Mouse (Mus musculus): ENCODE data around the gene Apbb2. TPM values are rescaled to one million over a fixed set of nuclear protein-coding genes. Genes with fewer than 3 reads are reported as not detected.

The Apbb2 gene
- polyA plus RNA-seq, 1 experiment from 2014 or later: 28.2 TPM

DNA sequence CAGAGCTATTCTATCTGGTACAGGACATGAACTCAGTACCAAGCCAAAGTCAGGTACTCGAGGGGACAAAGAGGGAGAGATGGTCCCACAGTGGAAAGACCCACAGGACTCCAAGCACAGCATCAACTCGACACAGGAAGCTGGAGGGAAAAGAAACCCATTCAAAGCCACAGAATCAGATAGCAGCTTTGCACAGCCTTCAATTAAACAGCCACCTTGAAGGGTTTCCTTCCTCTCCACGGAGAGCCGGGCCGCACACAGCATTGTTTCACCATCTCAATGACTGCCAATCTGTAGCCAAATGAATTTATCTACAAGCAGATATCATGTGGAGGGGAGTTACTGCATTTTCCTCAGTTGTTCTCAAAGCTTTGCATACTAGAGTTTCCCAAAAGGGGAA lies 50.6 kb downstream of the Apbb2 start:
- Histone ChIP-seq H3K4me1 (peaks cover 12% of the 10 kb centered on the region), H3K27ac (replicated peaks) (0 out of 2 replicates have a peak overlapping the region, but pooled peaks have one; percentile 9), H3K27me3 (ENCODE audit: low read depth, poor library complexity, severe bottlenecking) (no peaks in the 10 kb centered on the region), H3K4me3 (no peak overlapping the region), H3K9me3 (replicated peaks) (no peaks in the 10 kb centered on the region), H3K36me3 (no peaks in the 10 kb centered on the region)
- 82% methylated on average over 5 of the region's 5 CpGs for WGBS
- no peak for DNase-seq (ENCODE audit: low spot score)

DNA sequence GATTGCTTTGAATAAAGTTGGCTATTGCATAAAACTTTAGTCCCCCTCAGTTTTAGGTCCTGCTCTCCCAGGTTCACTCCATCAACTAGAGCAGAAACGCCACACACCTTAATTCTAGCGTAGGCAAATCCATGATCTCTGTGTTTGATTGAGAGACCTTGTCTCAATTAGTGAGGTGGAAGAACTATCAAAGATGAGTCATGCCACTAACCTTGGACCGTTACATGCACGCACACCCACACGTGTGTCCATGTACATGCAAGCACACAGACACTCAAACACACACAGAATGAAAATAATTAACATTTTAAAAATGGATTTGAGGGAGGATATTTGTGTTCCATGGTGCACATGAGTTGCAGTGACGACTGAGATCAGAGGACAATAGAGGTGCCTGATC lies 51.2 kb downstream of the Apbb2 start:
- H3K4me1 ChIP-seq: peaks cover 9% of the 10 kb centered on the region
- 92% methylated on average over 6 of the region's 6 CpGs for WGBS
- no peaks in the 10 kb centered on the region for H3K27me3 ChIP-seq (ENCODE audit: low read depth, poor library complexity, severe bottlenecking)
- no peak overlapping the region for H3K4me3 ChIP-seq
- no peaks in the 10 kb centered on the region for H3K9me3 ChIP-seq (replicated peaks)
- DNase-seq (ENCODE audit: low spot score): no peak
- no peak overlapping the region for H3K27ac ChIP-seq (replicated peaks)
- H3K36me3 ChIP-seq: no peaks in the 10 kb centered on the region

DNA sequence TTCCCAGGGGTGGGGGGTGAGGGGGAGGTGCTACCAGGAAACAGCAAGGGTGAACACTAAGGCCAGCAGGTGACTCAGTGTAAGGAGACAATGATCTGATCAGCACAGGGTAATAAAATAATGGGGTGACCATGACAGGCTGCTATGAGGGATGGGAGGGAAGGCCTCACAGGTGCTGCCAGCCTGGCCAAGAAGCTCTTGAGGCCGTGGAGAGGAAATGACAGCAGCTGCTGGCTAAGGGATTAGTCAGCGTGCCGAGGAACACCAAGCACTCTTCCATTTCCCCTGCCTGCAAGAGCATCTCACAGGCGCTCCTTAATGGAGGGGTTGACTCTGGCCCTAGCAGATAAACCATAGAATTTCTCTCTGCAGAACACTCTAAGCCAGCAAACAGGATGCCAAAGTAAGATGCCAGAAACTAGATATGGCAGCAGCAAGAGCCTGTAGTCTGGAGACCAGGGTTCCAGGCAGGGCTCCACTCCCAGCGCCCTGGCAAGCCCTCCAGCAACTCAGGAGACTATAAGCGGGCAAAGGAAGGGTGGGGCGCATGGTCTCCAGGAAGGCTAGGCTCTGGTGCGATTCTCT lies 58.9 kb downstream of the Apbb2 start:
- Histone ChIP-seq H3K36me3 (no peaks in the 10 kb centered on the region), H3K4me3 (no peak overlapping the region), H3K27me3 (ENCODE audit: low read depth, poor library complexity, severe bottlenecking) (no peaks in the 10 kb centered on the region), H3K27ac (replicated peaks) (peak overlapping the region; percentile 19; the same call in 1 of the 2 replicates), H3K4me1 (peaks cover 9% of the 10 kb centered on the region), H3K9me3 (replicated peaks) (peaks cover 8% of the 10 kb centered on the region; the same call in 1 of the 2 replicates)
- DNase-seq (ENCODE audit: low spot score): no peak
- 71% methylated on average over 8 of the region's 8 CpGs for WGBS

DNA sequence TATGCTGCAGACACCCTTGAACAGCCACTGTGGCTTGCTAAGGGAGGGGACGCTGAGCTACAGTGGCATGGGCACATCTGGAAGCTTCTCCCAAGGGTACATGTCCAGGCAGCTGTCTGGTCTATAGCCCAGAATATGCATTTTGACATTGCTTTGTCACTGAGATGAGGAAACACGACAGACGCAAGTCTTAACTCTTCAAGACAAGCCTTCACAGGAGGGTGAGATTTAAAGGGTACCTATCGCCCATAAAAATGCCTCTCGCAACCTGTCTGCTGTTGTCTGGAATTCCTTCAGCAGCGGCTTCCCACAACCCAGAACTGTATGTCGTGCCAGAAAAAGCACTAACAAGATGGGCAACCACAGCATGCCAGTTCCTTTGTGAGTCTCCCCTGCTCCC lies 60.5 kb downstream of the Apbb2 start:
- Histone ChIP-seq H3K9me3 (replicated peaks) (peaks cover 8% of the 10 kb centered on the region; the same call in 1 of the 2 replicates), H3K4me3 (no peak overlapping the region), H3K27ac (replicated peaks) (no peak overlapping the region), H3K4me1 (peaks cover 9% of the 10 kb centered on the region), H3K27me3 (ENCODE audit: low read depth, poor library complexity, severe bottlenecking) (no peaks in the 10 kb centered on the region), H3K36me3 (no peaks in the 10 kb centered on the region)
- no peak for DNase-seq (ENCODE audit: low spot score)
- WGBS: 97% methylated on average over 7 of the region's 7 CpGs

DNA sequence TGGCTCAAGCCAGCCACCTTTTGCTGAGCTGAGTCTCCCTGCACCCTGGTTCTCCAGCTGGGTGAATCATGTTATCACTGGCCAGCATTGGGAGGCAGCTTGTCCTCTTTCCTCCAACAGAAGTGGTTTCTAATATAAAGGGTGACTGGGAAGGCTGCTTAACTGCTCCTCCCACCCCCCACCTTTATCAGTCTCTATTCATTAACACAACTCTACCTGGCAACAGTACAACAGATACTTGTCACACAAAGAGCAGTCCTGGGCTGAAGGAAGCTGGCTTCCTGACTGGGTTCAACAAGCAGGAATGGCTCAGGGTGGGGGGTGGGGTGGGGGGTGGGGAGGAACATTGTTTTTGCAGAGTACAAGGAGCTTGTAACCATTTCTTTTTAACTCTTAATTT lies 64.7 kb downstream of the Apbb2 start:
- no peak overlapping the region for H3K27ac ChIP-seq (replicated peaks)
- H3K27me3 ChIP-seq (ENCODE audit: low read depth, poor library complexity, severe bottlenecking): no peaks in the 10 kb centered on the region
- no peaks in the 10 kb centered on the region for H3K36me3 ChIP-seq
- peaks cover 5% of the 10 kb centered on the region for H3K4me1 ChIP-seq
- H3K9me3 ChIP-seq (replicated peaks): peaks cover 9% of the 10 kb centered on the region
- no peak for DNase-seq (ENCODE audit: low spot score)
- no peak overlapping the region for H3K4me3 ChIP-seq

DNA sequence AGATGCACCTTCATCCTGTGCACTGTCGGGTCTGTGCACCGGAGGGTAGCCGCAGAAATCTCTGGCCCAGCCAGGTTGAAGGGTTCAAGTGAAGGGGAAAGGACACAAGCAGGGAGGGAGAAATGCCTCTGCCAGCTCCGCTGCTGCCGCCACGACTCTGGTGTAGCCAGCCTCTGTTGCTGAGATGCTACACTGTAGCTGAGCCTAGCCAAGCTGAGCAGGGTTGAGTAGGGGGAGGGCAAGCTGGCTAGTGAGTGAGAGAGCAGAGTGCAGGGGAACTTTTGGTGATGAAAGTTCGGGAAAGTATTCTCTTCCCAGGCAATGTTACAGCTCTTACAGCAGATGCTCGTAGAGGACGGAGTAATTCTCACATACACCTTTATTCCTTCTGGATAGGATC lies 66.3 kb downstream of the Apbb2 start:
- Histone ChIP-seq H3K27me3 (ENCODE audit: low read depth, poor library complexity, severe bottlenecking) (no peaks in the 10 kb centered on the region), H3K4me3 (no peak overlapping the region), H3K27ac (replicated peaks) (no peak overlapping the region), H3K4me1 (peaks cover 5% of the 10 kb centered on the region), H3K9me3 (replicated peaks) (peaks cover 25% of the 10 kb centered on the region), H3K36me3 (peaks cover 16% of the 10 kb centered on the region; the same call in 1 of the 2 replicates)
- no peak for DNase-seq (ENCODE audit: low spot score)
- 82% methylated on average over 9 of the region's 9 CpGs for WGBS

DNA sequence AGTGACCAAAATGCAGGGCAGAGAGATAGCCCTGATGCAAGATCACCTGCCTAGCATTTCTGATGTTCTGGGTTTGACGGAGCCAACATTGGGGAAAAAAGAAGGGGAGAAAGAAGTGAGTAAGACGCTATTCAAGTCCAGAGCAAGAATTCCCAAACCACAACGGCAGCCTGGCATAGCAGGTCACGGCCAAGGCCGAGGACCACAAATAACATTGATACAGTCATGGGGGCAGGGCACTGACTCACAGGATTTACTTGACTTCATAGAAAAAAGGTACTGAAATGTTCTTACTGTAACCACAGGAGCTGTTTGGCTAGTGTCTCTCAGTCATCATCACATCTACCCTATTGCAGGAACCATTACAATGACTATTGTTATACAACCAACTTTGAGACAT lies 68.3 kb downstream of the Apbb2 start:
- H3K27me3 ChIP-seq (ENCODE audit: low read depth, poor library complexity, severe bottlenecking): no peaks in the 10 kb centered on the region
- WGBS: 94% methylated on average over 5 of the region's 5 CpGs
- H3K4me3 ChIP-seq: no peak overlapping the region
- peaks cover 20% of the 10 kb centered on the region for H3K4me1 ChIP-seq
- no peak for DNase-seq (ENCODE audit: low spot score)
- no peak overlapping the region for H3K27ac ChIP-seq (replicated peaks)
- peaks cover 18% of the 10 kb centered on the region; the same call in 1 of the 2 replicates for H3K36me3 ChIP-seq
- H3K9me3 ChIP-seq (replicated peaks): peaks cover 19% of the 10 kb centered on the region

DNA sequence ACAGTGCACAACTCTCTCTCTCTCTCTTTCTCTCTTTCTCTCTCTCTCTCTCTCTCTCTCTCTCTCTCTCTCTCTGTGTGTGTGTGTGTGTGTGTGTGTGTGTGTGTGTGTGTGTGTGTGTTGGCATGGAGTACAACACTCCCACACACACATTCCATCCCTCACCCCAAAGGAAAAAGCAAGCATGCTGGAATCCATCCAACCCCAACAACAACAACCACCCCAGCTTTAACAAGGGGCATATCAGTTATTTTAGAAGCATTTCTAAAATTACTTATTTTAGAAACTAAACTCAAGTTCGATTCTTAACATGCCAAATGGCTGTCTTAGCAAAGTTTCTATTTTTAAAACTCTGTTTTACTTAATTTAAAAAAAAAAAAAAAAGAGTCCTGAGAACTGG lies 68.9 kb downstream of the Apbb2 start:
- WGBS: 88% methylated on average over 1 of the region's 1 CpGs
- Histone ChIP-seq H3K27ac (replicated peaks) (no peak overlapping the region), H3K27me3 (ENCODE audit: low read depth, poor library complexity, severe bottlenecking) (no peaks in the 10 kb centered on the region), H3K4me3 (no peak overlapping the region), H3K4me1 (peaks cover 25% of the 10 kb centered on the region), H3K36me3 (peaks cover 18% of the 10 kb centered on the region; the same call in 1 of the 2 replicates), H3K9me3 (replicated peaks) (peaks cover 17% of the 10 kb centered on the region)
- no peak for DNase-seq (ENCODE audit: low spot score)

DNA sequence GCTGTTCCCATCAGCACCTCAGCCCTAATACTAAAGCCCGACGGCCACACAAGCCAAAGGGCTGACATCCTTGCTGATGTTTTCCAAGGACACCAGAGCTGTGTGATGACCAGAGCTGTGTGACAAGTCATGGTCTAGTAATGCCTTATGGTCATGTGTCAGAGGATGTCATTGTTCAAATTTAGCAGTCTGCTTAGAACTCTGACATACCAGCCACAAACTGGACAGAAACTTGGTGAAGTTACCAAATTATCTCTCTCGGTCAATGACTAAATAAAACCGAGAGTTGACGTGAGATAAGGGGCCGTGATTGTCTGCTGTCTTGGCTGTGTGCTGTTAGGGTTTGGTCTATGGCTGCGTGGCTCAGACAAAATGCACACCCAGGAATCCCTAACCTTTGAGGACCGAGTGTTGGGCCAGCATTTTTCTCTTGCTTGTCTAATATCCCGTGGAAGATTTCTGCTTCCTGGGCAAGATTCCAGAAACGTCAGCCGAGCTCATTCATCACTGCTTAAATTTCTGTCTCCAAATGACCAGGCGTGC lies 71.5 kb downstream of the Apbb2 start:
- 92% methylated on average over 12 of the region's 12 CpGs for WGBS
- Histone ChIP-seq H3K36me3 (peaks cover 18% of the 10 kb centered on the region; the same call in 1 of the 2 replicates), H3K27ac (replicated peaks) (peak overlapping the region; percentile 87), H3K4me3 (no peak overlapping the region), H3K4me1 (peaks cover 44% of the 10 kb centered on the region), H3K27me3 (ENCODE audit: low read depth, poor library complexity, severe bottlenecking) (no peaks in the 10 kb centered on the region), H3K9me3 (replicated peaks) (peaks cover 17% of the 10 kb centered on the region)
- no peak for DNase-seq (ENCODE audit: low spot score)

DNA sequence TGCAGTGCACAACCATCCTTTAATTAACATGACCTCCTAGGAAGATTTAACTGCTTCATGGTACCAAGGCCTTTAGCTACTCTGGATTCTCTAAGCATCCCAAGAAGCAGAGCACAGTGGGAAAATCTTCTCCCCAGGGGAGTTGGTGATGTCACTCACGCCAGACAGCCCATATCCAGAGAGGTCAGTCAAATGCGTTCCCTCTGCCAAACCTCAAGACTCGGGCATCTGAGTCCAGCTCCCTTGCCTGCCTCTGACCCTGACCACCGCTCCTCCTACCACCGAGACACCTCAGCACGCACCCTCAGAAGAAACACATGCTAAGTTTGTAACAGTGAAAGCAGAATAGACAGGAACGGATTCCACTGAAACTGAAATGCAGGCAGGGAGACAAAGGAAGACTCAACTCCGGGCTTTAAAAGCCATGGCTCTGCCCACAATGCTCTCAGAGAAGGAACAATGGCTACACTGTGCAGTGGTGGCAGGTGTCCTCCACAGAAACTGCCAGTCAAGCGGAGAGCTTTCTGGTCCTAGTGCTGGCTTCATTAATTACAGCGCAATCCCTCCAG lies 72.9 kb downstream of the Apbb2 start:
- H3K4me1 ChIP-seq: peaks cover 44% of the 10 kb centered on the region
- peak overlapping the region; percentile 87 for H3K27ac ChIP-seq (replicated peaks)
- peak overlapping the region; percentile 31; the same call in 1 of the 2 replicates for H3K4me3 ChIP-seq
- peaks cover 17% of the 10 kb centered on the region for H3K9me3 ChIP-seq (replicated peaks)
- 30% methylated on average over 10 of the region's 10 CpGs for WGBS
- peak; percentile 56 for DNase-seq (ENCODE audit: low spot score)
- peaks cover 18% of the 10 kb centered on the region; the same call in 1 of the 2 replicates for H3K36me3 ChIP-seq
- no peaks in the 10 kb centered on the region for H3K27me3 ChIP-seq (ENCODE audit: low read depth, poor library complexity, severe bottlenecking)

DNA sequence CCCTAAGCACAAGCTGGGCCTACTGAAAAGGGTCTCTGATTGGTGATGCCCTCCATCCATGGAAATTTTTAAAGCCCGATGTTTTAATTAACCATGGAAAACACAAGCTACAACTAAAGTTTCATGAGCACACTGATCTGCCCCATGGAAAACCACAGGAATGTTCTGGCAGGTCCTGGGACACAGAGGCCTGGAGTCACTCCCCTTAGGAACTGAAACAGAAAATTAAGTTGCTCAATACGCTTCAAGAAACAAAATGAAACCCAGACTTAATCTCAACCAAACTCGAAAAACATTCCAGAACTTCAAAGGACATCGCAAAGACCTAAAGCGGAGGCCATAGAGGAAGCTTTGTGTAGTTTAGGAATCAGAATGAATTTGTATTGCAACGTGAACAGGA lies 74.8 kb downstream of the Apbb2 start:
- Histone ChIP-seq H3K36me3 (peaks cover 17% of the 10 kb centered on the region; the same call in 1 of the 2 replicates), H3K9me3 (replicated peaks) (peaks cover 14% of the 10 kb centered on the region), H3K4me3 (no peak overlapping the region), H3K4me1 (peaks cover 44% of the 10 kb centered on the region), H3K27ac (replicated peaks) (peak overlapping the region; percentile 59), H3K27me3 (ENCODE audit: low read depth, poor library complexity, severe bottlenecking) (no peaks in the 10 kb centered on the region)
- DNase-seq (ENCODE audit: low spot score): no peak
- WGBS: 52% methylated on average over 6 of the region's 6 CpGs

DNA sequence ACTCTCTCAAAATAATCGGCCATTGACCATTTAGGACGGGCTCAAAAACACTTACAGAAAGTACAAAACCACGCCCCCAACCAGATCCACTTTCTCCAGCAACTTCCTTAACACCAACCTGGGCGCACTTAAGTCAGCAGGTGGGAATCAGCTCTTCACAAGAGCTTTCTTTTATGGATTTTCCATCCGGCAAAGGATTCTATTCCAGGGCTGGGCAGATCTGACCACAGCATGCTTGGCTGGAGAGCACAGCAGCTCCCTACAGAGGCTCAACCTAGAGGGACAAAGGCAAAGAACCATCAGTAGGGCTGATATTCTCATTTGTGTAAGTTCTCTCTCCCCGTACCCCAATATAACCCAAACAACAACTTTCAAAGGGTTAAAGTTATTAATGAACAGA lies 75.2 kb downstream of the Apbb2 start:
- no peak for DNase-seq (ENCODE audit: low spot score)
- H3K36me3 ChIP-seq: peaks cover 13% of the 10 kb centered on the region; the same call in 1 of the 2 replicates
- peak overlapping the region; percentile 59 for H3K27ac ChIP-seq (replicated peaks)
- WGBS: 68% methylated on average over 6 of the region's 6 CpGs
- H3K27me3 ChIP-seq (ENCODE audit: low read depth, poor library complexity, severe bottlenecking): no peaks in the 10 kb centered on the region
- peaks cover 9% of the 10 kb centered on the region; the same call in 1 of the 2 replicates for H3K9me3 ChIP-seq (replicated peaks)
- peaks cover 44% of the 10 kb centered on the region for H3K4me1 ChIP-seq
- H3K4me3 ChIP-seq: no peak overlapping the region

DNA sequence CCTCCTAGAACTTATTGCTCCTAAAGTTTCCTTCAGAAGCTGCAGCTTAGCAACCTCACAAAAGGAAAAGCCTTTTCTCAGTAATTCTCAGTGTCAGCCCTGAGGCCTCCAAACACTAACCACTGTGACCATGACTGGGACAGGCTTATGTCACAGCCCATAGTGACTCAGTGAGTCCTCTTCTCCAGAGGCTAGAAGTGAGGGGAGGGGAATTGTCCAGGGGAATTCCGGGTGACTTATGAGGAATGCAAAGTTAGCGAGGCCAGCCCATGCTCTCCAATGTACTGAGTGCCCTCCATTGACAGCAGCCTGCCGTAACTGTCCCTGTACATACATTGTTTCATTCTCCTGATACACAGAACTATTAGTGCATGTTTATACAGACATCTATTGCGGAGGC lies 76.1 kb downstream of the Apbb2 start:
- DNase-seq (ENCODE audit: low spot score): no peak
- 90% methylated on average over 4 of the region's 4 CpGs for WGBS
- Histone ChIP-seq H3K27me3 (ENCODE audit: low read depth, poor library complexity, severe bottlenecking) (no peaks in the 10 kb centered on the region), H3K4me1 (peaks cover 44% of the 10 kb centered on the region), H3K9me3 (replicated peaks) (peaks cover 2% of the 10 kb centered on the region; the same call in 1 of the 2 replicates), H3K27ac (replicated peaks) (no peak overlapping the region), H3K36me3 (peaks cover 5% of the 10 kb centered on the region; the same call in 1 of the 2 replicates), H3K4me3 (no peak overlapping the region)

Measured in midbrain, embryonic 10.5 days (tissue).